Mouse (Mus musculus) stomach, adult 2 months (tissue): ENCODE data around the gene Fignl1. TPM values are rescaled to one million over a fixed set of nuclear protein-coding genes. Genes with fewer than 3 reads are reported as not detected.

Source experiments
- polyA plus RNA-seq: library from polyadenylated mRNA; depleted of rRNA; stranded (reverse); fragments of >200 nt; gene quantifications from 2 replicates; pipeline ENCODE4 v1.2.3, GENCODE M21; 2012; rRNA removed

Fignl1 gene
- polyA plus RNA-seq, result 0.67 and 0.82 TPM in 2 replicates

GRCm38 (mm10) chr11:11808820-11809403 is at the start of gene Fignl1:
Gene Fignl1 (minus strand): TSS chr11:11808962.

Other genes with a start within 250 kb of the Fignl1 start
- gene 4930512M02Rik, start 181.1 kb downstream of the Fignl1 start, polyA plus RNA-seq, result not detected in 2 replicates
- gene Ikzf1, start 124.0 kb downstream of the Fignl1 start, polyA plus RNA-seq, result 1.9 and 2.3 TPM in 2 replicates
- gene Ddc, start 89.2 kb upstream of the Fignl1 start, polyA plus RNA-seq, result 2.0 and 2.2 TPM in 2 replicates
- gene Grb10, start 229.7 kb upstream of the Fignl1 start, polyA plus RNA-seq, result 4.2 and 5.6 TPM in 2 replicates